Mouse (Mus musculus): ENCODE results near the gene Vmac. TPM values are rescaled to one million over a fixed set of nuclear protein-coding genes. Genes with fewer than 3 reads are reported as not detected.

The Vmac gene
- 1.1 and 1.7 TPM in 2 replicates for total RNA-seq (2023)

DNA sequence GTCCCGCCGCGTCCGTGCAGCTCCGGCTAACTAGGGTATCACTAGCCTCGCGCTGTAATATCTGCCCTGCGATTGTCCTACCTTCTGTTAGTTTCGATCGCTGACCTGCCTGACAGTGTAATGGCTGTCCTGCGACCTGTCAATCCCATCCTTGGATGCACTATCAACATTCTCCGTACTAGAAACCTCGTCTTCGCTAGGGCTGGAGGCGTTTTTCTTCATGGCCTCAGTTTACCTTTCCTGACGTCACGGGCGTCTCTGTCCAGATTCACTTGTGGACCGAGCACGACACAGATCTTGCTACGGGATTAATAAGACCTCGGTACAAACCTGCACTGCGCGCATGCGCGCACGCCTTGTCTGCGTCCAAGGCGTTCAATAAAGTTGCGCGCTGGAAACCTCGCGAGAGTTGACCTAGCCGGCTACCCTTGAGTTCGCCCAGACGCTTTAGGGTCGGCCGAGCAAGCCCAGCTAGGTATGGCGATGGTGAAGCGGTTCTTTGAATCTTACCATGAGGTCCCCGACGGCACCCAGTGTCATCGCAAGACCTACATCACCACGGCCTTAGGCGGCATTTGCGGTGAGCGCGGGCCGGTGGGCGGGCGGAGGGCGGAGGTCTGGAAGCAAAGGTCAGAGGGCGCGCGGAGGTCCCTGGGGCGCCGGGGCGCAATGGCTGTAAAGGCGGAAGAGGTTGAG, at the start of gene Vmac, which contains the start of gene Ndufa11:
TSS of gene Vmac (minus strand) at position 660 of the 696 bp plus-strand sequence.
TSS of gene Ndufa11 (plus strand) at position 405 of the 696 bp plus-strand sequence.

GRCm38 (mm10) chr17:56764474-56765354, 46.9 kb upstream of the Vmac start, which contains the start of gene Dus3l:
Gene Dus3l (plus strand): TSS chr17:56764757.

DNA sequence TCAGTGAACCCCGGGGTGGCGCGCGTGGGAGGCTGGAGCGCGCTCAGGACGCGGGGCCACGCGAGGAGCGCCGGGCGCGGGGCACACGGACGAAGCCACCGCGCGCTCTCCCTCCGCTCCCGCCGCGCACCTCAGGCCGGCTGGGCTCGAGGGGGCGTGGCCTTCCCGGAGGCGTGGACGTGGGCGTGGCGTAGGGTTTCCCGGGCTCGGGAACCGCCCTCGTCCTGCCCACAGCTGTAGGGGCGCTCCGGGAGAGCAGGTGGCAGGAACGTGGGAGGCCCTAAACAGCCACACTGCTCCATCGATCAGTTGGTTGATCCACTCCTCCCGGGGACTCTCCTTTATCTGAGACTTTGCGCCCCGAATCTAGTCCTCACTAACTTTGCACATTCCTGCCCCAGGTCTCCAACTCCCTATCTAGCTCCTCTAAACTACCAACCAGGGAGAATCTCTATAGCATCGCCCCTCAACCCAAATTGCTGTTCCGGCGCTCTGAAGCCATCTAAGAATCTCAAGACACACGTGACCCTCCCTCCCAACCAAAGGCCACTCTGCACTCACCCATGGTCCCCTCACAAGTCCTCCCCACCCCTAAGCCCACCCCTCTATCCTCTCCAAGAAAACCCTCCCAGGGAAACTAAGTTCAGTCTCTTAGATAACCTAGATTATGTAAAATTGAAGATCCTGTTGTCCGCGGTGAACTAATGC, 39.7 kb upstream of the Vmac start, which contains the start of gene Nrtn:
TSS of gene Nrtn (minus strand) at position 115 of the 708 bp plus-strand sequence.

DNA sequence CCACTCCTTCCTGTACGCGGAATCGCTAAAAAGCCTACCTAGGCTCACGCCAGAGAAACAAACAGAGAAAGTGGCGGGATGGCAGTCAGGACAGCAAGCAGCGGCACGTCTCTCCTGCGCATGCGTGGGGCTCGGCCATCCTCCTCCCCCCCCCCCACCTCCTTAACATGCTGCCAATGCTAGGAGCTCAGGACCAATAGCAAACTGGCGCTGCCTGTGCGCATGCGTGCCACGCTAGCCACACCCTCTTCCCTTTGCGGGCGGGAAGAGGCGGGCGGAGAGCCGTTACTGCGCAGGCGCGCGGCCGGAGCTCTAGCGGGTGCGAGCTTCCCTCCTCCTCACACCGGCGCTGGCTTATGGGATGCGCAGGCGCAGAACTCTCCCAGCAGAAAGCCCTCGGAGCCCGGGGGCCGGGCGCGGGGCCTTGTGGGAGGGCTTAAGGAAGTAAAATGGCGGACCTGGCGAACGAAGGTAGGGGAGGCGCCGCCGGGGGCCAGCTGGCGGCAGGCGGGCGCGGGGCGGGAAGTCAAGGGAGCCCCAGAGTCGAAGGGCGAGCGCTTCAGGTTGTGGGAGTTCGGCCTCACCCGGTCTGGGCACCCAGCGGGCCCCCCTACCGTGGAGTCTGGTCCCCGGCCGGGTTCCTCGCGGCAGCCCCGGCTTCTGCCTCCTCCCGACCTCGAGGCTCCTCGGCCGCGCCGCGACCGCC, 44.7 kb downstream of the Vmac start, which contains the start of gene Ranbp3:
TSS of gene Ranbp3 (plus strand) at position 354 of the 706 bp plus-strand sequence.

Other genes with a start within 250 kb of the Vmac start
- gene Ptprs, start 241.5 kb downstream of the Vmac start, total RNA-seq (2023), result 14.9 and 20.6 TPM in 2 replicates
- gene Znrf4, start 205.6 kb downstream of the Vmac start, total RNA-seq (2023), result not detected in 2 replicates
- gene Gm20219, start 163.6 kb downstream of the Vmac start, total RNA-seq (2023), result 6.4 and 8.6 TPM in 2 replicates
- gene Safb2, start 133.4 kb downstream of the Vmac start, total RNA-seq (2023), result 354 and 536 TPM in 2 replicates
- gene Safb, start 133.2 kb downstream of the Vmac start, total RNA-seq (2023), result 163 and 266 TPM in 2 replicates
- gene 2410015M20Rik, start 108.3 kb downstream of the Vmac start, total RNA-seq (2023), result 34.1 and 47.2 TPM in 2 replicates
- 138 and 292 TPM in 2 replicates for gene Rpl36, start 104.6 kb downstream of the Vmac start, total RNA-seq (2023)
- 18.7 and 28.1 TPM in 2 replicates for gene Lonp1, start 91.1 kb downstream of the Vmac start, total RNA-seq (2023)
- gene Catsperd, start 89.9 kb downstream of the Vmac start, total RNA-seq (2023), result 3.3 and 4.5 TPM in 2 replicates
- gene Ranbp3, start 44.7 kb downstream of the Vmac start, total RNA-seq (2023), result 49.4 and 62.2 TPM in 2 replicates
- 27.1 and 42.7 TPM in 2 replicates for gene Ndufa11, start 255 bp downstream of the Vmac start, total RNA-seq (2023)
- not detected in 2 replicates for gene Nrtn, start 39.5 kb upstream of the Vmac start, total RNA-seq (2023)
- 13.8 and 18.0 TPM in 2 replicates for gene Dus3l, start 46.7 kb upstream of the Vmac start, total RNA-seq (2023)
- 0.47 TPM in 1 of 2 replicates, not detected in the other for gene Prr22, start 52.2 kb upstream of the Vmac start, total RNA-seq (2023)
- 10.2 and 12.6 TPM in 2 replicates for gene Rfx2, start 113.0 kb upstream of the Vmac start, total RNA-seq (2023)
- gene Acsbg2, start 156.4 kb upstream of the Vmac start, total RNA-seq (2023), result not detected in 2 replicates
- 0.38 TPM in 1 of 2 replicates, not detected in the other for gene 1700061G19Rik, start 157.5 kb upstream of the Vmac start, total RNA-seq (2023)
- gene Mllt1, start 217.4 kb upstream of the Vmac start, total RNA-seq (2023), result 15.6 and 19.8 TPM in 2 replicates